Mouse (Mus musculus): ENCODE measurements around the gene Tnfsf8.

Tnfsf8 gene

DNA sequence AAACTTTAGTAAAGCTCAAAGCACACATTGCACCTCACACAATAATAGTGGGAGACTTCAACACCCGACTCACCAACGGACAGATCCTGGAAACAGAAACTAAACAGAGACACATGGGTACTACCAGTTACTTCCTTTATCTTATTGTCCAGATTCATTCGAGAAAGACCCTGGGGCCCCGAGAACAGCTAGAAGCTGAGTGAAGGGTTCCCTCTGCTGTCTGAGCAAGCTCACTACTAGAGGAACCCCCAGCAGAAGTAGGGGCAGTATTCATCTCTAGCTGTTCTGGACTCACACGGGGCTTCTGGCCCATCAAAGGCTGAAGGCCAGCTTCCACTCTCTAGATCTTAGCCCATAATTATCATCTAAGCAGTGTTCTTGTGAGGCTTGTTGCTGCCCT lies 20.7 kb downstream of the Tnfsf8 start:
- peak; percentile 38 for DNase-seq

DNA sequence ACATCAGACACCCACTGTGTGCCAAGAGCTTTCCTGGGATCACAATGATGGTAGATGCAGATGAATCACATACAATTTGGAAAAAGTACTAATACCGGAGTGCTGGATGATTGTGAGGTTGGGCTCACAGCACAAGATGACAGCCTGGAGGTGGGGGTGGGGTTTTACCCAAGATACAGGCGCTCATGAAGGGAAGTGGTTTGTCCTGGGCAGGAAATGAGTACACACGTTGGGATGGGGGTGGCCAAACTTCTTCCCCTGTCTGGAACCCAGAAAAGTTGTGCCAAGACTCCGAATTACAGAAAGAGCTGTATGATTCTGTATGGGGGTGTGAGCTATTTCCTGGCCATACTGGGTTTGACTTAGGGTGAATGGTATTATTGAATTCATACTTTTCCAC lies 38.0 kb downstream of the Tnfsf8 start:
- peak; percentile 14 for DNase-seq

DNA sequence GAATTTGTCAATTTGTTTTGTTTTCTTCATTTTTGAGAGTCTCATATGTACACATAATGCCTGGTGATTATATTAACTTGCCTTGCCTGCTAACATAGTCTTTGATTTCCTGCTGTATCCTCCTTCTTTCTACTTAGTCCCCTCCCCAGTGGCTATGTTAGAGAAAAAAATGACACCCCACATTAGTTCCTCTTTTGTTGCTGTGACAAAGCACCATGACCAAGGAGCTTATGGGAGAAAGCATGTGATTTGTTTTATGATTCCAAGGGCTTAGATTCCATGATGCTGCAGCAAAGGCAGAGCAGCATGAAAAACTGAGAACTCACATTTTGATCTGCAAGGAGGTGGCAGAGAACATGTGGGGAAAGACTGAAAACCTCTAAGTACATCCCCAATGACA lies 43.6 kb downstream of the Tnfsf8 start:
- DNase-seq, result no peak

DNA sequence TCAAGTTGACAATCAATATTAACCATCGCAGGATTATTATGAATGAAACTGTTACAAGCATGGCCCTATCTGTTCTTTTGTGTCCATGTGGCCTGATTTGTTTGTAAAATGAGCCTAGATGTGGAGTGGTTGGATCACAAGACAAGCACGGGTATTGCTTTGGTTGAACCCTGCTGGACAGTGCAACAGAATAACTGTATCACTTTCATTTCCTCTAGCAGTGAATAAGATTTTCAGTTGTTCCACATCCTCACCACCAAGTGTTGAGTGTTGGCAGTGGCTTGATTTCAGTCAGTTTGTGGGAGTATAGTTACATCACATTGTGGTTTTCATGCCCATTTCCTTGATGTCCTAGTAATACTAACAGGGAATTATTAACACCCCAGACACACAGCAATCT lies 45.5 kb downstream of the Tnfsf8 start:
- no peak for DNase-seq

DNA sequence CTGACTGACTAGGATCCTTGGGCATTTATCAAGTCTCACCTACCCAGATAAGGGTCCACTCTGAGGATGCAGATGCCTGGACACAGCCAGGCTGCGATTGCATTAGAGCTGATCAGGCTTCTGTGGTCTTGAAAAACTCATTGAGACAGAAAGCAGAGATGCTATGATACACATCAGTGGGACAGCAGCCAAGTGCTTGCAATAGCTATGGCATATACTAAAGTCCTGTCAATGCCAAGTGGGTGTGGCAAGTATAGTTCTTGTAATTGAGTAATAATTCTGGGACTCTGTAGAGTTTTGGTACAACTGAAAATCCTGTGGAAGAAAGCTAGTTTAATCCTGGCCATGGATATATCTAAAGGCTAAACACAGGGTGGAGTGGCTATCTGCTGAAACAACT lies 63.1 kb downstream of the Tnfsf8 start:
- no peak for DNase-seq

DNA sequence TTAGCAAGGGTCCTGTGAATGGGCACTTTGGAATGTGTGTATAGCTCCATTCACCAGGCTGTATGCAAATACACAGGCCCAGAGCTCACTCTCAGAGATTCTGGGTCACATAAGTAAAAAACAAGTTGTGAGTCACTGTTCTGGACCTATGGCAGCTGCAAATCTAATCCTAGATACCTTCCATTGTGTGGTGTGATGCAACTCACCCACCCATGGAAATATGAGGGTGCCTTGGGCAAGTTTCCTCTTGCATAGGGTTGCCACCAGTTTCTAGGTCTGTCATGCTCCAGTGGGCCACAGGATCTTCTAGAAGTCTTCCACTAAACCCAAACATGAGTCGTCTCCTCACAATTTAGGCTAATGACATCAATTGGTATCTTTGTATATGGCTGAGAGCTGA lies 64.6 kb downstream of the Tnfsf8 start:
- DNase-seq, result no peak

DNA sequence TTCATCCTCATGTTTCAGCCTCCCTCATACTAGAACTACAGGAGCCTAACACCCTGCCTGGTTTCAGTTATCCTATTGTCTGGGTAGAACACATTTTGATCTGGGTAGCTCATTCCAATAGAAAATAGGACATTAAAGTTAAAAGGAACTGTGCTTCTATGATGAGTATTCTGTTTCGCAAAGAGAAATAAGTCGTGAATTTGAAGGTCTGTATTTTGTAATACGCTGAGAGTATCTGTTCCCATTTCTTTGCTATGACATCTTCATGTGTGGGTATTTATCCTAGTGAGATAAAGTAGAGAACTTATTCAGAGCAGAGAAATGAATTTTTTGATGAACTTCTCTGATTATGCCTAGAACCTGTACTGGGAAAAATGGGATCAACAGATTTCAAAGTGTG lies 68.8 kb downstream of the Tnfsf8 start:
- no peak for DNase-seq

DNA sequence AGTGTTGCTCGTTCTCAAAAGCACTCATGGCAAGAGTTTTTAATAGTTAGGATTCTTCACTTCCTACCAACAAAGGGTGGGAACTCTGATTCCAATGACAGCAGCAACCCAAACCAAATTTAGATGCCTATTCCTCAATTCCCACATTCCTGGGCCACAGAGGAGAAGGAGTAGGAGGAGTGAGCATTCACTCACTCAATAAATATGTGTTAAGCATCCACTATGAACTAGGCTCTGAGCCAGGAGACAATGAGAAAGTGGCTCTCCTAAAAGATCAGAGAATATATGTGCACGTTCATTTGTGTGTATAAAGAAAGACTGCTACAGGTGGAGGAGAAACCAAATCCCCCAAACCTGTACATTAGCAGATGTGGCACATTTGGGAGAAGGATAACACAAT lies 75.7 kb downstream of the Tnfsf8 start:
- no peak for DNase-seq

DNA sequence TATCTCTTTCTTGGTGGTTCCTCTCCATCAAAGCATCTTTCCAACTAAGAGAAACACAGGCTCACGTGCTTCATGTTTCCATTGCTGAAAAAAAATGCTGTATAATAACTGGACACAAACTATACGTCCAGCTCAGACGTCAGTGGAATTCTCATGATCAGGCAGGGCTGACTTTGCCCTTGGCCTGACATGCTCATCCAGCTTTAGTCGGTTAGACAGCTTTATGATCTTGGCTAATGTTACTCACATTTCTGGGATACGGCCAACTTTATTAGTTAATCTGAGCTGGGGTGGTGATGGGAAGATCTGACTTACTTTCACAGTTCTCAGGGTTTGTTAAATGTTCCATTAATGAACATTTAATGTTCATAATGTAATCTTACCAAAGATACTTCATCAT lies 77.3 kb downstream of the Tnfsf8 start:
- no peak for DNase-seq

DNA sequence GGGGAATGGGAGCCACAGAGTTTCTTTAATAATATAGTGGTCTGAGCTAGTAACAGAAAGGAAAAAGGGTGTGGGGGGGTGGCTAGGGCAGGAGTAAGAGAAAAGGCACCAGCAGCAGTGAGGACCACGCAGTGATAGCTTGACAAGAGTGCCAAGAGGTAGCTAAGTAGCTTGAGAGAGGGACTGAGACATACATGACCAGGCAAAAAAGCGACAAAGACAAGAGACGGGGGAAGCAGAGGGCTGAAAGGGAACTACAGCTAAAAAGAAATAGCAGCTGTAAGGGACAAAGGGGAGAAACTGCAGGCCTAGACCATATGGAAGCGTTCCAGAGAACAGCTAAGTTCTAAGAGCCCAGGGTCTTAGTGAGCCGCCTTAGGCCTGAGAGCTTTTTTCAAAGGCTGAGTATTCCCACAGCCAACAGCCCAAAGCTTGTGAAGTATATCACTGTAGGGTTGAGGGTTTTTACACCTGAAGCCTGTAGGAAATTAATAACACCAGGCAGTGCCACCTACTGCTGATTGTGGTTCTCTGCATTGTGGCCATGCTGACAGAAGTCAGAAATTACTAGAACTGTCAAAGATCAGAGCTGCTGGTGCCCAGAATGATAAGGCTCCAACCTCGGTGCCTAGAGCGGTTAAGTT lies 78.1 kb downstream of the Tnfsf8 start:
- DNase-seq, result no peak
